Mouse (Mus musculus): ENCODE measurements at regions not wholly inside any gene's neighbourhood (a gene's known extent, or its start where the extent isn't known, plus 50 kb on each side); places are given as distances from the start of the nearest gene placed in this dataset.

DNA sequence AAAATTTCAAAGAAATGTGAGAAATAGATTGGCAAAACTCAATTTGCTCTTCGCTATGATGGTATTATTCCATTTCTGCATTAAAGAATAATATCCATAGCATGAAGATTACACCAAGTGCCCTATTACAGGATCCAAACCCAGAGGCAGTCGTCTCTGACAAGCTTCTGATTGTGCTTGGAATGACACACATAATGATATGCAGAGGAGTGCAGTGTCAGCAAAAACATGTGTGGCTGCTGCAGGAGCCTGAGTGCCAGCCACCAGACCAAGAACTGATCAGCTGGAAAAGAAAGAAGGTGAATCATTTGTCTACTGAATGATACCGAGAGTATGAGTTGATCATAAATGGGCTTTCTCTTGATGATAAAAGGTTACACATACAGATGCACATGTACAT is 137.3 kb downstream of the Il15 start:
- no peak for DNase-seq

DNA sequence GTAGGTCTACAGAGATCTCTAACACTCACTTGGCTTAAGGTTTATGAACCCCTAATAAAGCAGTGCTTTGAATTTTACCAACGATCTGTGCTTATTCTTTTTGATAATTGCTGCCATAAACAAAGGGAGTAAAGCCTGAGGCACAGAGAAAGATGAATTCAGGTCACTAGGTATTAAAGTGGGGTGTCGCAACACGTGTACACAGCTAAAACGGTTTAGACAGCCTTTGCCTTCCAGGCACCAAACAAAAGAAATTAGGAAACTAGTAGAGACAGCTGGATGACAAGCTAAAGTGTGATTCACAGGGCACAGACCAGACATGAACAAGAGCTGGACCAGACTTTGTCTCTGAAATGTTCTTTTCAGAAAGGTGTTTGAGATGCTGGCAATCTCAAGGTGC is 140.8 kb downstream of the Il15 start:
- DNase-seq: no peak

GRCm38 (mm10) chr8:82260613-82261012 is 142.4 kb downstream of the Il15 start:
- no peak for DNase-seq

DNA sequence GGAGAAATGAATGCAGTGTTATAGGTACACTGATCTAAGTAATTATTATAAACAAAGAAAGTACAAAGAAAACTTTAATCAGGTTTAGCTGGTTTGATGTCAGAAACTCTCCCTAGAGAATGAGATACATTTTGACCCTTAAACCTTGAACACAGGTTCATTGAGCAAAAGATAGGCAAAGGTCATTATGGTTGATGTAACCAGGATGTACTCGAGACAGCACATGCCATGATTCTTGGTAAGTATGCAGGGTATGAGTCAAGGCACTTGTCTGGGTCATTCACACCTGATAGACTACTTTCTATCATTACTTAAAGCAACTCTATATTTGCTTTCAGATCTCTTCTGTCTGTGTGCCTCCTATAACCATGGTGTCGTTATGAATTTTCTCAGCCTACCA is 147.2 kb downstream of the Il15 start:
- no peak for DNase-seq

GRCm38 (mm10) chr8:82252406-82252805 is 150.6 kb downstream of the Il15 start:
- no peak for DNase-seq

- DNase-seq: no peak
These were observed 153.0 kb downstream of the Il15 start for GRCm38 (mm10) chr8:82249841-82250577.

- peak; percentile 35 for DNase-seq
These were observed 158.9 kb downstream of the Il15 start for GRCm38 (mm10) chr8:82244076-82244475.

DNA sequence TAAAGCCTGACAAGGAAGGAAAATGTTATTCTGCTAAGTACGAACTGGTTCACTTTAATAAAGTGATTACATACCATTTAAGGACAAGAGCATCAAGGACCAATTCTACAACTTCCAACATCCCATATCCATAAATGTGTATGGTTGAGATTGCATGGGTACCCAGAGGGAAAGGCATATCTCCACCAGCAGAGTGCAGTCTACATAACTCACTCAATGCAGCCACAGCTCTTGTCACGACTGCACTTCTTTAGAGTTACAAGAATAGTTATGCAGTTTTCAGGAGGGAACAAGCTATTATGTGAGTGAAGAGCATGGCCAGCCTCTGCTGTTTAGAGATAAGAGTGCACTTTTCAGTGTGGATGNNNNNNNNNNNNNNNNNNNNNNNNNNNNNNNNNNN is 173.1 kb downstream of the Il15 start:
- DNase-seq: peak; percentile 3

GRCm38 (mm10) chr8:82201746-82202145 is 201.3 kb downstream of the Il15 start:
- no peak for DNase-seq

GRCm38 (mm10) chr8:82200176-82200575 is 202.8 kb downstream of the Il15 start:
- no peak for DNase-seq

DNA sequence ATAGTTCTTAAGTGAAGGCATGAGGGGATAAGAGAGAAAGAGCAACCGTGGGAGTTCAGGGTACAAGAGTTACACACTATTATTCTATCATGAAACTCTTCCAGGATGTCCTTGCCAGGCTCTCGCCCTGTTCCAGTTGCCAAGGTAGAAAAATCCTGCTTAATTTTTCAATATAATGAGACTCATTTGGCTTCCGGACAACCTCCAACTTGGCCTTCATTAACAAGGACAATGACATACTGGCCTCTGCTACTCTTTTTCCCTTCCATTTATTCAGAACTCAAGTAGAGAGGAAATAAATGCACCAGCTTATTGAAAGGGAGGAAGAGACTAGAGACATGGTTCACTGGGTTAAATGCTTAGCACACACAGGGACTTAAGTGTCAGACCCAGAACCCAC is 206.5 kb downstream of the Il15 start:
- no peak for DNase-seq

DNA sequence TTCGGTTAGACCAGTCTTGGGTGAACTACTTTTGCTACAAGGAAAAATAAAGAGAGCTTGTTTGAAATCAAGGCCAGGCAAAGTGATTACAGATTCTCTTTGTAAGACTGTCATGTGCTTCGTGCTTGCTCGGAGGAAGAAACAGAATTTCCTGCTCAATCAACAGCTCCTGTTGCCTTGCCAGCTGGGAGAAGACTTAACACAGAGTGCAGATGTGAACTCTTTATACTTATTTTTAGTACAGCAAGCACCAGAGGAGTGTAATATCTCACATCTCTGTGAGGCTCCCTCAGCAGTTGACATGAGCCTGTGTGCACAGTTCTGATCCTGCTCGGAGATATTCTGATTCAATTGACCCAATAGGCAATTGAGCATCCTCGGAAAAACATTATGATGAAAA is 207.9 kb downstream of the Il15 start:
- DNase-seq: no peak

DNA sequence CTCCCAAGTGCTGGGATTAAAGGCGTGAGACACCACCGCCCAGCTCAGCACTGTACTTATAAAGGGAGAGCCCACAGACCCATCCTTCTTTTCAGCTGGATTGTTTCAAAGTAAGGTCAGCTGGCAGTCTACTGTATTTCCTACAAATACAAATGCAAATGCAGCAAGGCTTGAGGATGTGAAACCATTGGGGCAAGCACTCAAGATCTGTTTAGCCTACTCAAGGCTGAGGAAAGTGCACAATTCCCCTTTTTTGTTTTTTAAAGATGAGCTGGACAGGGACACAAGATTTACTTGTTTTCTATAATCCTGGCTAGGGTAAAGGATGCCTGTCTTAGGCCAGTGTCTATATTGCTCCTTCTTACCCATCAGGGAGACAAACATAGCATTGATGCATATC is 212.0 kb downstream of the Il15 start:
- no peak for DNase-seq

- DNase-seq: peak; percentile 15
These were observed 215.7 kb downstream of the Il15 start for GRCm38 (mm10) chr8:82187138-82187880.

DNA sequence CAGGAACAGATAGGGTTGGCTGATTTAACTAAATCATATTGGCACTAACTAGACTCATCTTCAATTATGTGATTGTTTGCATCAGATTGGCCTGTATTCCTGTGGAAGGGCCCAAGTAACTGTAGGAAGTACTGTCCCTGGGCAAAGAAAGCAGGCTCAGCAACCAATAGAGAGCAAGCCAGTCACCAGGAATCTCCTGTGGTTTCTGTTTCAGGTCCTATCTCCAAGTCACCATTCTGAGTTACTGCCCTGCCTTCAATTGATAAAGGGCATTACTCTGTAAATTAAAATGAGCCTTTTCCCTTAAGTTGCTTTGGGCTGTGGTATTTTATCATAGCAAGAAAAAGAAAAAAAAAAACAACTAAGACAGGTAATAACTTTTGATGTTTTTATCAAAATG is 219.0 kb downstream of the Il15 start:
- no peak for DNase-seq

Data from kidney, postnatal 14 days (tissue).